Mouse (Mus musculus): ENCODE measurements around the gene Rbm18.

Gene Rbm18

GRCm38 (mm10) chr2:36104956-36105741 is 31.4 kb downstream of the Rbm18 start, which contains the start of gene Lhx6:
TSS of gene Lhx6 (minus strand) at chr2:36105408.
- no peak for DNase-seq (ENCODE audit: low read depth, low spot score)

- no peak for DNase-seq (ENCODE audit: low read depth, low spot score)
These were observed 32.1 kb downstream of the Rbm18 start for GRCm38 (mm10) chr2:36104436-36104955.

DNA sequence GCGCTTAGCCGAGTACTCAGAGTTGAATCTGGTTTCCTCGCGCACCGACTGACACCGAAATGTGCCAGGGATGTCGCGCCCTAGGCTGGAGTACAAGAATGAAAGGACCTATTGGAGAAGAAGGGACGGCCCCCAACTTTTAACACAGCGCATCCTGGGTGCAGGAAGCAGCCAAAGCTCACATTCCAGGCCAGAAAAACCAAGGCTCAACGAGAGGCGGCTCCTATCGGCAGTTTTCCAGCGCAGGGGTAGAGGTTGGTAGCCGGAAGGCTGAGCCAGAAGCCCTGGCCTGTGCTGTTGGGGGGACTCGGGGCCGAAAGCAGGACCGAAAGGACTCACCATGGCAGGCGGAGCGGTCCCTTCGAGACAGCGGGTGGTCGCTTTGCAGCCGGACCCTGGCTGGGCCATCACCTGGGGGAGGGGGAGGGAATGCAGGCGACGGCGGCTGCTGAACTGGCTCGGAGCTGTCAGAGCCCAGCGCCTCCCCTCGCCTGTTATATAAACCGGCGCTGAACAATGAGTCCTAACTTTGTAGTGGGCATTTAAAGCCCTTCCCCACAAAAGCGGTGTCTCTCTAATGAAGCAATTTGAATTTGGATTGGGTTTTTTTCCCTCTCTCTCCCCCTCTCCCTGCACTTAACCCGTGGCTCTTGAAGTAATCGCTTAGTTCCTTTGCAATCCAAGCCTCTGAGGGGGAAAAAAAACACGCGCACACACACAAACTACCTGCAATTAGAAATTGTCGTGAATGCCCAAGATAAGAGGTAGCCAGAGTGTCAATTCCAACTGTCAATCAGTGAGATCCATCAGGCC is 32.8 kb downstream of the Rbm18 start:
- DNase-seq (ENCODE audit: low read depth, low spot score) = no peak

DNA sequence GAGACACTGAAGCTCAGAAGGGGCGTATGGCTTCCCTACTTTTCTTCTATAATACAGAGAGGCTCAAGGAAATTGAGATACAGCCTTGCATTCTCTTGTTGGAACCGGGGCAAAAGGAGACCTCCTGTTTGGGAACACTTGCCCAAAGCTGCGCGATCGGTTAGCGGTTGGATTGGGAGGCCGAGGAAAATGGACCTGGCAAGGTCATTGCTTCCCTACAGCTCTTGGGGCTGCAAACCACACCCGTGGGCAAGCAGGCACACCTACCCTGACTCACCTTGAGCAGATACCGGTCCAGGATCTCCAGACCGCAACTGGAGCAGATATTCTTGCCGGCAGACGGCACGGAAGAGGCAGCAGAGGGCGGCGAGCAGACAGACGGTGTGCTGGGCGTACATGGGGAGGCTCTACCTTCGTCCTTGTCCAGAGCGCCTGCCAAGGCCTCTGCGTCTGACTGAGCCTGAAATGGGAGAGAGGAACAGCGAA is 33.5 kb downstream of the Rbm18 start:
- no peak for DNase-seq (ENCODE audit: low read depth, low spot score)

GRCm38 (mm10) chr2:36102559-36102946 is 34.0 kb downstream of the Rbm18 start:
- no peak for DNase-seq (ENCODE audit: low read depth, low spot score)

- no peak for DNase-seq (ENCODE audit: low read depth, low spot score)
These were observed 34.6 kb downstream of the Rbm18 start for GRCm38 (mm10) chr2:36101866-36102558.

GRCm38 (mm10) chr2:36099739-36100138 is 36.8 kb downstream of the Rbm18 start:
- DNase-seq (ENCODE audit: low read depth, low spot score) = no peak

GRCm38 (mm10) chr2:36098021-36098420 is 38.6 kb downstream of the Rbm18 start:
- no peak for DNase-seq (ENCODE audit: low read depth, low spot score)

DNA sequence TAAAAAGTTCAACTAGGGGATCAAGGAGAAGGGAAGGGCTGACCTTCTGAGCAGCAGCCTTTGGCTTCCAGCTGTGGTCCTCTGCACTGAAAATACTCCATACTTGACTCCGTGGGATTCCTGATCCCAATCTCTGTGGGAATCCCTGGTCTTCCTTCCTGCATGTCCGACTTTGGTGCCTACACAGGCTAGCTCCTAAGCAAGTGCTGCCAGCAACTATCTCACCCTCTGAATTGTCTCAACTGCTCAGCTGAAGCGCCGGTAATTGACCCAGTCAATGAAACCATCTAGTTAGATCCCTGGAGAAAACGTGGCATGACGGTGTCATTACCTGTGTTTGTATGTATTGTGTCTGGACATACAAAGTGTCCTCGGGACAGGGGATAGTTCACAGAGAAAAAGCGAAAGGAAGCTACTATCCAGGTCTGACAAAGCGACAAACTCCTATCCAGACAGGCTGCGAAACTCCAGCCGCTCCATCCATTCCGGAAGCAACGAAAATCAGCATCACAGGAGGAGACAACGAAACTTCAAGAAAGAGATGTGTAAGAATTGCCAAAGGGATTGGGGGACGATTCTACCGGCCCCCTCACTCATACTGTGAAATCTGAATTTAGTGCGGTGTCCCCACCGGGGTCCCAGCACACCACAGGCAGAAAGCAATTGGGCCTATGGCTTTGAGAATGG is 39.3 kb downstream of the Rbm18 start:
- DNase-seq (ENCODE audit: low read depth, low spot score) = no peak

DNA sequence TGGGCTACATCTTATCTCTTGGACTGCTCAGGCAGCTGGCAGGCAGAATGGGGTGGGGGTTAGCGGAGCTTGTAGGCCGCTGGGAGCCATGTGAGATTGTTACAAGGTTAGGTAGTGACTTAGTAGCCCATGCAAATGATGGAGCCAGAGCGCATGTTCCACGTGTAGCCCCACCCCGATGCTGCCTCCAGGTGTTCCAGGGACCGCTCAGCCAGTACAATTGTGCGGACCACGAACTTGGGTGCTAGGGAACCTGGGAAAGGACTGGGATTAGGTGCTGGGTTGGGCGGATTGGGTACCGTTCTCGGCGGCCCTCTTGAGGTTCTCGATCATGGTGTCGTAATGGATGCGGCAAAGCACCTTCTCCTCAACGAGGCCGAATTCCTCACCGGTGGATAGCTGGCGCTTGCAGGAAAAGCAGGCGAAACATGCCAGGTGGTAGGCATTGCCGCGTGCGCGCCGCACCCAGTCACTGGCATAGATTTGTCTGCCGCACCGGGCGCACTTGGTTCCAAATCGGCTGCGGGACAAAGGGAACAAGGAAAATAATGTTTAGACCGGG is 42.6 kb downstream of the Rbm18 start:
- DNase-seq (ENCODE audit: low read depth, low spot score) = no peak

GRCm38 (mm10) chr2:36093301-36093700 is 43.3 kb downstream of the Rbm18 start:
- DNase-seq (ENCODE audit: low read depth, low spot score) = no peak

DNA sequence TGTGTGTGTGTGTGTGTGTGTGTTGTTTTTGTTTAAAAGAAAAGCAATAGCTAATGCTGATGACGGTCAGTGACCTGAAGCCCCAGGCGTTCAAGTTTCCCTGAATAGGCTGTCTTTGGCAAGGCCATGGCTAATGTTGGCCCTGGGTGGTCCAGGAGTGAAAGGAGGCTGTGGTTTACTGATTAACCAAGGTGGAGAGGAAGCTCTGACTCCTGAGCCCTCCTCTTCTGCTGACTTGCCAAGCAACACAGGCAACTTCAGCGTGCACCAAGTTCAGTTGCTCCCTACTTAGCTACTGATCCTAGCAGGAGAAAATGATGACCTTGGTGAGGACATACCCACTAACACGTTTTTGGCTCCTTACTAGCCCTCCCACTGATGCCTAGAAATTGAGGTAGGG is 43.8 kb downstream of the Rbm18 start:
- DNase-seq (ENCODE audit: low read depth, low spot score) = no peak

- no peak for DNase-seq (ENCODE audit: low read depth, low spot score)
These were observed 45.5 kb downstream of the Rbm18 start for GRCm38 (mm10) chr2:36090853-36091741.

GRCm38 (mm10) chr2:36089190-36089589 is 47.4 kb downstream of the Rbm18 start:
- DNase-seq (ENCODE audit: low read depth, low spot score) = no peak

DNA sequence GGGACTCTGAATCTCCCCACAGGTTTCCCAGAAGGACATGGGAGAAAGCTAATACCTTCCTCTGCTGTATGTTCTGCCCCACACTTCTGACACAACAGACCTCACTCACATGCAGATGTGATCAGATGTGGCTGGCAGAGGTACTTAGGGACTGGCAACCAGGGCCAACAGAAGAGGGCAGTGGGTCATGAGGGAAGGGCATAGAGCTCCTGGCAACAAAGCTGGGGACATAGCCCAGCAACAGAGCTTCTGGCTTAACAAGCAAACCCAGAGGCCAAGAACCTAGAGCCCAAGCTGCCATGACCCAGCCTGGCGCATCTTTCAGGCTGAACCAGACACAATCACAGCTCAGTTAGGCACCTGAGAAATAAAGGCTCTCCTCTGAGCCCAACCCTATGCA is 51.5 kb downstream of the Rbm18 start:
- no peak for DNase-seq (ENCODE audit: low read depth, low spot score)

DNA sequence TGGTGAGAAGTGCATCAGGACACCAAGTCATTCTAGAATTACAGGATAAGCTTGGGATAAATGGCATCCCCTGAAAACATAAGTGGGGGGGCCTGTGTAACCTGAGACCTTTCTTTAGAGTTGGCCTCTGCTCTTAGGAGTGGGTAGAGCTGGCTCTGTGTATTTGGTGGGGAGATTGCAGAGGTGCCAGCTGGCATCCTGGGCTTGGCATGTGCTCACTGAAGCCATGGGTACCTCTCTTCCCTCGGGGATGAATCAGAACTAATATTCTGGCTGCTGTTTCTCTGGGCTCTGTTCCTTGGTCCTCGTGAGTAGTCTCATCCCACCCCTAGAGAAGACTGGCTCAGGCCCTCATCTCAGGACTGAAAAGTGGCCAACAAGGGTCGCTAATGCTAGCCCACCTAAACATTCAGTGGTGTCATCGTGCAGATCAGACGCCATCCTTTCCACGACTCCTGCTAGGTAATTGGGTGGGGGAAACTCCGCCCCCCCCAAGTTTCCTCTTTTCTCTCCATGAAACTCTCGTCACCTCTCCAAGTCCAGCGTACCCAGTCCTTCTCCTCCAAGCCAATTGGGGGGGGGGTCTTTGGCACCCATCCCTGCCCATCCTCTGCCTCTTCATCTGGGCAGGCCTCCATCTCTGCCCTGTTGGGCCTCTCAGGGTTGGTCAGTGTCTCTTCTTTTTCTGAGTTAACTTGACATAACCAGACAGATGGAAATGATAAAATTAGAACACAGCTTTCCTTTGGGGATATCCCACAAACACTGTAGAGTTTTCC is 53.6 kb downstream of the Rbm18 start:
- DNase-seq (ENCODE audit: low read depth, low spot score) = no peak

- no peak for DNase-seq (ENCODE audit: low read depth, low spot score)
These were observed 55.1 kb downstream of the Rbm18 start for GRCm38 (mm10) chr2:36081446-36081845.

DNA sequence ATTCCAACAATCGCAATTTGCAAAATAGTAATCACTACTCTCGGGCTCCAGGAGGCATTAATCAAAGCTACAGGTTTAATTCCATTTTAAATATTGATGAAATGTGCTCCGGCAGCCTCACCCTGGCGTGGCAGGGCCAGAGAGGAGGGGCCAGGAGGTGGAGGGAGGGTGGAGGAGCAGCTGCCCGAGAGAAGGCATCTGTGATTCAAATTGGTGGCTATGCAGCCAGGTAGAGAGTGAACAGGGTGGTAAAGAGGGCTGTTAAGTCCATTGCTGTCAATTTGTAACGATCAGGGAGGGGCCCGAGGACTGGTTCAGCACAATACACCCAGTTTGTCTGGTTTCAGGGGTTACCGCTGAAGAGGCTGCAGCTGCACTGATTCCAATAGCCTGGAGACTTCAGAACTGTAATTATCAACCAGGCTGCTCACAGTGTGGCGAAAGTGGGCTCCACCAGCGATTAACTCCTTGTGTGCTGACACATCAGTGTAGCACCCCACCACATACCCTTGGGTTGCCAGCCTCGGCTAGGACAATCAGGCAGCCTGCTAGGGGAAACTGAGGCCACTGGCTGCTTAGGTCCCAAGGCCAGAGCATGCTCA is 59.3 kb downstream of the Rbm18 start:
- DNase-seq (ENCODE audit: low read depth, low spot score) = no peak

DNA sequence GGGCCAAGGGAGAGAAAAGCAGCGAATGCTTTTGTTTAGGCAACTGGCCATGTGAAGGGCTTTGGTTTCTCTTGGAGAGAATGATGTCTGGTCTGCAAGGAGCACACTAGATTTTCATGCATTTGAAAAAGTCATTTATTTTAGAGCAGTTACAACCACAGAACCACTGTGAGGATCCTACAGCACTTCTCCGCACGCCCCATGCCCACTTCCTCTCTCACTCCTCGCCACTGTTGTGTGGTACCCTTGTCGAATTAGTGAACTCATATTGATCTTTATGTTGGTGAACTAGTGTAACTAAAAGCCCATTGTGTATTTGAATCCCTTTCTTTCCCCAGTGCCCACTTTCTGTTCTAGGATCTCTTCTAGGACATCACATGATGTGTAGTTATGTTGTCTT is 61.4 kb downstream of the Rbm18 start:
- no peak for DNase-seq (ENCODE audit: low read depth, low spot score)
